Mouse (Mus musculus) cerebellum, adult 2 months (tissue): Measurements from ENCODE around the gene Slc24a3.

Source experiments
- CTCF ChIP-seq: fragments of 200-500 bp; IDR thresholded peaks from 2 replicates; pipeline ENCODE4 v1.5.1; 2011; ENCODE audit warnings: low read depth, mild to moderate bottlenecking, control low read depth, low read length, moderate library complexity, borderline replicate concordance; ENCODE audit not compliant: insufficient read depth
- POLR2A ChIP-seq: fragments of 200-500 bp; IDR thresholded peaks from 2 replicates; pipeline ENCODE4 v1.6.1; 2011; ENCODE audit warnings: low read length, control low read depth, borderline replicate concordance; ENCODE audit not compliant: insufficient read depth

DNA sequence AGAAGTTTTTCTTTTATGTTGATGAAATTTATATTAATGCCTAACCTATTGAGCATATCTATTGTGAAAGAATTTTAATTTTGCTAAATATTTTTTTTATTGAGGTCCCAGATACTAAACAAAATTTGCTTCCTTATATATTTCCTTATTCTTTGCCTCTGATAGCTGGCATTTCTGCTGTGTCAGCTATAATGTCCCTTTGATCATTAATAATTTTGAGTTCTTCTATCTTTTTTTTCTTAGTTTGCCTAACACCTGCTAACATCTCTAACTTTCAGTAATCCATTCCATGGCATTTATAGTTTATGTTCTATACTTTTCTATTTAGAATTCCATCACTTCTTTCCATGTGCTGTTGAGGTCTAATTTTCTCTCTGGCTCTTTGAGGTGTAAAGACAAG lies 165.9 kb downstream of the Slc24a3 start:
- no peak for TF ChIP-seq POLR2A
- TF ChIP-seq CTCF, result no peak
